Mouse (Mus musculus) embryonic facial prominence, embryonic 14.5 days (tissue): Measurements from ENCODE around the gene Cdca7l. TPM values are rescaled to one million over a fixed set of nuclear protein-coding genes. Genes with fewer than 3 reads are reported as not detected.

ENCODE experiments used
- ATAC-seq: fragments of 200-750 bp; cut with Nextera tagmentation; 2 replicates; pipeline ENCODE4 v1.8.0; 2017; ENCODE audit warnings: low read depth, moderate number of reproducible peaks, moderate TSS enrichment
- DNase-seq: peaks from one replicate; pipeline ENCODE4 v3.0.0-alpha.2; 2015; ENCODE audit warnings: low spot score
- H3K27ac ChIP-seq: fragments of 300-500 bp; sonication (generic); replicated peaks from 2 replicates; pipeline ENCODE4 v1.5.1; 2014; ENCODE audit warnings: low read depth, mild to moderate bottlenecking, low read length, moderate library complexity
- H3K27me3 ChIP-seq: fragments of 300-500 bp; sonication (generic); replicated peaks from 2 replicates; pipeline ENCODE4 v1.6.1; 2014; ENCODE audit warnings: low read length; ENCODE audit not compliant: control insufficient read depth, insufficient read depth
- H3K36me3 ChIP-seq: fragments of 300-500 bp; sonication (generic); 2 replicates; pipeline ENCODE4 v1.6.1; 2014; ENCODE audit warnings: low read length, mixed read lengths; ENCODE audit not compliant: control insufficient read depth, insufficient read depth
- H3K4me1 ChIP-seq: fragments of 300-500 bp; sonication (generic); 2 replicates; pipeline ENCODE4 v1.6.1; 2014; ENCODE audit warnings: antibody characterized with exemption, low read length; ENCODE audit not compliant: control insufficient read depth, insufficient read depth
- H3K4me2 ChIP-seq: fragments of 300-500 bp; sonication (generic); 2 replicates; pipeline ENCODE4 v1.6.1; 2014; ENCODE audit warnings: low read depth, mild to moderate bottlenecking, low read length, moderate library complexity, mixed read lengths
- H3K4me3 ChIP-seq: fragments of 300-500 bp; sonication (generic); 2 replicates; pipeline ENCODE4 v1.5.1; 2014; ENCODE audit warnings: low read depth, mild to moderate bottlenecking, low read length
- H3K9ac ChIP-seq: fragments of 300-500 bp; sonication (generic); 2 replicates; pipeline ENCODE4 v1.6.1; 2014; ENCODE audit warnings: low read depth, mild to moderate bottlenecking, low read length, moderate library complexity, mixed read lengths
- H3K9me3 ChIP-seq: fragments of 300-500 bp; sonication (generic); 2 replicates; pipeline ENCODE4 v1.6.1; 2016; ENCODE audit warnings: low read length; ENCODE audit not compliant: control insufficient read depth
- WGBS: fragments of 180-500 bp; shearing (Covaris S2); extraction: QIAGEN DNeasy Blood & Tissue Kit; methylation state at CpG from one replicate; pipeline ENCODE4 v1.1.7; 2014; 5-methylcytosine and 5-hydroxymethylcytosine counted together
- polyA plus RNA-seq: library from polyadenylated mRNA; unstranded; fragments of >200 nt; fragmentation: Nextera tagmentation; extraction: Ambion mirVana; gene quantifications from 2 replicates; pipeline ENCODE4 v1.2.1, GENCODE M21; 2014

Cdca7l gene
- polyA plus RNA-seq, 1 experiment from 2014 or later = 27.8 TPM

DNA sequence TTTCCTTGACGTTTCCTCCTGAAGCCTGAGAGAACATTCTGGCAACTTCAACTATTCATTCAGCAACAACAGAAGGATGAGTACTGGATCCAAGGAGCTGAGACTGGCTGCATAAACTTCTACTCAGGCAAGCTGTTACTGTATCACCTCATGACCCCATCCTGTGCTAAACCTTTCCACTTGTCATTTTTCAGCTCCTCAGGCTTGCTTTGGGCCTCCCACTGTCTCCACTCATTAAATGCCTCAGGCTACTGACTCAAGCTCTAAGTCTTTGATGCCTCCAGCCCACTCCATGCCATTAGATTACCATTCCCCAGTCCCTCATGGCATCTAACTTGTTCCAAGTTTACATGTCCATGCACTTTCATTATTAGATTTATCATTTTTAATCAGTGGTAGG lies 38.6 kb downstream of the Cdca7l start:
- Histone ChIP-seq H3K9ac (no peak overlapping the region), H3K4me3 (no peak overlapping the region), H3K27ac (no peak overlapping the region), H3K4me1 (0 out of 2 replicates have a peak, but pooled peaks cover 3% of the 10 kb centered on the region), H3K9me3 (no peaks in the 10 kb centered on the region), H3K36me3 (no peaks in the 10 kb centered on the region), H3K4me2 (peak overlapping the region; percentile 89; the same call in 1 of the 2 replicates), H3K27me3 (no peaks in the 10 kb centered on the region)
- DNase-seq (no peak), ATAC-seq (no peak)
- 66% methylated on average over 1 of the region's 1 CpGs for WGBS

DNA sequence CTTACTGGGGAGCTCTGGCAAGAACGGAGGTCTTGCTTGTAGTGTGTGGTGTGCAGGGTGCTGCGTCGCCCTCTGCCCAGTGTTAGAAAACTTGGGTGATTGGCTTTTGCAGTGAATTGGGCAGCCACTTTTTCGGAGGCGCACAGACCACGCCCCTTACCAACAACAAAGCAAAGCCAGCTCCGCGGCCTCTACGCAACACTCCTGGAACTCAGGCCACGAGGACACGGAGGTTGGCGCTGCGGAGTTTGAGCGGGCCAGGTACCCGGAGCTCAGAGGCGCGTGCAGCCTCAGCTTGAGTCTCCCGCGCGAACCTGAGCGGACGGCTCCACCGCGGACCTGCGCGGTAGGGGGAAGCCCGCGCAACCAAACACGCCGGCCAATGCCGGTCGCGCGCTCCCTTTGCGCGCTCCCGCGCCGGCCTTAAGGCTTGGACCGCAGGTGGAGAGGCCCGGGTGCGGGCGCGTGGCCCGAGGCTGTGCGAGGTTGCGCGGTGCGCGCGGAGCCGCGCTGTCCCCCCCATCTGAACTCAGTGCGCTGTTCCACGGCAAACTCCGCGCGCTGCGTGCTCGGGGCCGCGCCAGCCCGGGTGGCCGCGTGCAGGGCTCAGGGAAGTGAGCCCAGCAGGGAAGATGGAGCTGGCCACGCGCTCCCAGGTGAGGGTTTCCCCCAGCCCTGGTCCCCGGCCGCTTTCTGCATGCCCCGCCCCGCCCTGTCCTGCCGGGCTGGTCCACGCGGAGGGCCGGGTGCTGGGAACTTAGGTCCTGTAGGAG lies 39.4 kb downstream of the Cdca7l start:
- Histone ChIP-seq H3K9ac (peak overlapping the region; percentile 92), H3K4me1 (0 out of 2 replicates have a peak, but pooled peaks cover 3% of the 10 kb centered on the region), H3K4me2 (peak overlapping the region; percentile 89), H3K36me3 (no peaks in the 10 kb centered on the region), H3K4me3 (peak overlapping the region; percentile 70), H3K9me3 (no peaks in the 10 kb centered on the region), H3K27ac (peak overlapping the region; percentile 82), H3K27me3 (no peaks in the 10 kb centered on the region)
- ATAC-seq (peak; percentile 96), DNase-seq (peak; percentile 85)
- WGBS = under 1% methylated on average over 40 of the region's 75 CpGs

DNA sequence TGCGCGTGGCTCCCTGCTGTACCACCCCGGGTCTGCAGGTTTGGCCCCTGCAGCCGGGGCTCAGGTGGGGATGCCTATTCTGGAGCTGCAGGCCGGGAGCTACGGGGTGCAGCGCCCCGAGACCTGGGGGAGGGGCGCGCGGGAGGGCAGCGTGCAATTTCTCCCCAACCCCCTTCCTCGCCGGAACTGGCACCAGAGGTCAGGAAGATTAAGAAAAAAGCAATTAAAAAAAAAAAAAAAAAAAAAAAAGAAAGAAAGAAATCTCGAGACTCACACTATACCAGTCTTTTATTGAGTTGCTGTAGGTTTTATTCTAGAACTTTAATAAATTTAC lies 40.0 kb downstream of the Cdca7l start:
- WGBS = 0% methylated on average over 15 of the region's 15 CpGs
- peak overlapping the region; percentile 92 for H3K9ac ChIP-seq
- ATAC-seq (no peak), DNase-seq (no peak)
- H3K4me3 ChIP-seq = peak overlapping the region; percentile 70
- H3K27me3 ChIP-seq = no peaks in the 10 kb centered on the region
- H3K36me3 ChIP-seq = no peaks in the 10 kb centered on the region
- H3K9me3 ChIP-seq = no peaks in the 10 kb centered on the region
- H3K27ac ChIP-seq = no peak overlapping the region
- H3K4me1 ChIP-seq = 0 out of 2 replicates have a peak, but pooled peaks cover 3% of the 10 kb centered on the region
- peak overlapping the region; percentile 89 for H3K4me2 ChIP-seq

DNA sequence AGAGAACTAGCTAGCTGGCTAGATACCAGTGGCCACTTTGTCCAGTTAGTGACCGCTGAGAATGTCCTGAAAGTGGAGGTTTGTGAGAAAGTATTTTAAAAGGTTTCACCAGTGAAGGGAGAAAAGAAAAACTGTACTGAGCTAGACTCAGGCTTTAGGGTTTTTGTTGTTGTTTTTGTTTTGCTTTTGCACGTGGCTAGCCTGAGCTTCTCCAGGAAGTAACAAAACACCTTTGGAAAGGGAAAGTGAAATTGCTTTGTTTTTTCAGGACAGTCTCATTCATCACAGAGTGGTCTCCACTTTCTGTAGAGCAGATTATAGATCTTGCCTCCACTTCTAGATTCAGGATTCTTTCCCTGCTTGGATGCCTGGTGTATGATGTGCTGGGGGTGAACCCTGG lies 40.8 kb downstream of the Cdca7l start:
- WGBS = 17% methylated on average over 2 of the region's 2 CpGs
- Histone ChIP-seq H3K9ac (0 out of 2 replicates have a peak overlapping the region, but pooled peaks have one; percentile 36), H3K9me3 (no peaks in the 10 kb centered on the region), H3K4me3 (peak overlapping the region; percentile 70), H3K27ac (no peak overlapping the region), H3K27me3 (no peaks in the 10 kb centered on the region), H3K36me3 (no peaks in the 10 kb centered on the region), H3K4me1 (0 out of 2 replicates have a peak, but pooled peaks cover 3% of the 10 kb centered on the region), H3K4me2 (peak overlapping the region; percentile 89)
- DNase-seq = no peak
- no peak for ATAC-seq

DNA sequence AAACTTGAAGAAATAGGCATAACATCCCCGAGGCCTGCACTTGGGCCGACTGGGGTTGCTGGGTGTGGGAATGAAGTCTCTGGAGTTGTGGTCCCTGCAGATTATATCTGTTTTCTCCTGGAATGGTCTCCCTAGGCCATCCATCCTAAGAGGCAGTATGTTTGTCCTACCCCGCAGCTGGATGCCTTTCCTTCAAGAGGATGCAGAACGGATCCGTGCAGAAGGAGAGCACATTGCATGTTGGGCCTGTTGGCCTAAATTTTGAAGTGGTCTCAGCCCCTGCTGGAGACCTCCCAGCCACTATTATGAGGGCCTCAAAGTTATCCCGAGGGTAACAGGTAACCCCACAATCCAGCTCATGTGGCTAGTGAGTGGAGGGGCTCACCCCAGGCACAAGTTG lies 44.5 kb downstream of the Cdca7l start:
- DNase-seq = no peak
- no peak overlapping the region for H3K9ac ChIP-seq
- H3K4me3 ChIP-seq = no peak overlapping the region
- H3K36me3 ChIP-seq = no peaks in the 10 kb centered on the region
- no peak for ATAC-seq
- no peak overlapping the region for H3K27ac ChIP-seq
- H3K4me2 ChIP-seq = no peak overlapping the region
- no peaks in the 10 kb centered on the region for H3K27me3 ChIP-seq
- H3K9me3 ChIP-seq = no peaks in the 10 kb centered on the region
- 0 out of 2 replicates have a peak, but pooled peaks cover 3% of the 10 kb centered on the region for H3K4me1 ChIP-seq
- WGBS = 90% methylated on average over 6 of the region's 6 CpGs

DNA sequence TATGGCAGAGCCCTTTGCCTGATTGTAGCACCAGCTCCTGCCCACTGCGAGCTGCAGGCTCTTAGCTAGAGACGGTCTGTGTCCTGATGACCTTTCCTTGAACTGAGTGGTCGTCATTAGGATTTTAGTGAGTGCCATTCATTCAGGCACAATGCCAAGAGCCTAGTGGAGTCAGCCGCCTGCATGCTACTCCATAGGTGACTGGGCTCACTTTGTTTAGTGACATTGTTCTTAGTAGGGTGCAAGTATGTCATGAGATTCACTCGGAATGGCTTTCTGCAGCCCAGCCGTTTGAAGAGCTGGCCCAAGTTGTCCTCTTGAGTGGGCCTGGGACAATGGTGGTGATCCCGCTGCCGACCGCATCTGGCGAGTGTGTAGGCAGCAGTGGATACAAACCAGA lies 46.4 kb downstream of the Cdca7l start:
- Histone ChIP-seq H3K4me1 (no peaks in the 10 kb centered on the region), H3K9ac (no peak overlapping the region), H3K4me2 (no peak overlapping the region), H3K9me3 (no peaks in the 10 kb centered on the region), H3K36me3 (no peaks in the 10 kb centered on the region), H3K27ac (no peak overlapping the region), H3K4me3 (no peak overlapping the region), H3K27me3 (no peaks in the 10 kb centered on the region)
- ATAC-seq (no peak), DNase-seq (peak; percentile 21)
- WGBS = 66% methylated on average over 10 of the region's 10 CpGs

DNA sequence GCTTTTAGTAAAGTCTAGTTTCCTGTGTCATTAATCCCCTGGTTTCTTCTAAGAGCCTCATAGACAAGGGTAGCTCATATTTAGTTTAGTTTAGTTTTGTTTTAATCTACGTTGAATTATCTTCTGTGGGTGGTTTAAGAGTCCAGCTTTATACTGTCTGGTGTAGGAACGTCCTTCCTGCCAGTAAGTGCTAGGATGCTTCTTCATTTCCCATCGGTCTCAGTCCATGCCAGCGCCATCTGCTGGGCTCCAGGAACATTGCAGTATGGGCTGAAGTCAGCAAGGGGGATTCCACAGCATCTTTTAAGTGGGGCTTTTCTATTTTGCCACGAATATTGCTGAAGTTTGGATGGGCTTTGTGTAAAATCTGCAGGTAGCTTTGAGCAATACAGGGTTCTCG lies 49.2 kb downstream of the Cdca7l start:
- 0 out of 2 replicates have a peak, but pooled peaks have one; percentile 53 for ATAC-seq

DNA sequence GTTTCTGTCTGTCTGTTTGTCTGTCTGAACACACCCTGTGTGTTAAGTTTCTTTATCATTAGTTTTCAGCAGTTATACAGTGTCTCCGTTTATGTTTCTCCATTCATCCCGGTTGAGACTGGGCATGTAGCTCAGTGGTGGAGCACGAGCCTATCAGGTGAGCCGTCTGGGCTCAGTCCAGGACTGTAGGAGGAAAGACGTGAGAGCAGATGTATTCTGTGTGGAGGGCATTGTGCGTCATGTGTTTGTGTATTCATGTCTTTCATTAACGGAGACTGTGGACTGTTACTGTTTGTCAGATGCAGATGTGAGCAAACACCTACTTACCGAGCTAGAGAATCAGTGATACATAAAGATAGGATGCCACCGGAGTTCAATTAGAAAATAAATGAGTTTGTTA lies 52.9 kb downstream of the Cdca7l start:
- H3K4me2 ChIP-seq = no peak overlapping the region
- H3K9me3 ChIP-seq = no peaks in the 10 kb centered on the region
- no peaks in the 10 kb centered on the region for H3K27me3 ChIP-seq
- no peaks in the 10 kb centered on the region for H3K4me1 ChIP-seq
- no peak overlapping the region for H3K4me3 ChIP-seq
- no peaks in the 10 kb centered on the region for H3K36me3 ChIP-seq
- H3K9ac ChIP-seq = no peak overlapping the region
- DNase-seq = no peak
- no peak overlapping the region for H3K27ac ChIP-seq
- no peak for ATAC-seq
- WGBS = 70% methylated on average over 9 of the region's 9 CpGs

More for the DNA sequence above, 49.2 kb downstream of the Cdca7l start:
- no peaks in the 10 kb centered on the region for H3K36me3 ChIP-seq
- H3K4me1 ChIP-seq = no peaks in the 10 kb centered on the region
- no peak overlapping the region for H3K4me3 ChIP-seq
- no peaks in the 10 kb centered on the region for H3K9me3 ChIP-seq
- no peak overlapping the region for H3K27ac ChIP-seq
- H3K27me3 ChIP-seq = no peaks in the 10 kb centered on the region
- no peak overlapping the region for H3K9ac ChIP-seq
- WGBS = 27% methylated on average over 6 of the region's 6 CpGs
- H3K4me2 ChIP-seq = no peak overlapping the region
- peak; percentile 48 for DNase-seq

DNA sequence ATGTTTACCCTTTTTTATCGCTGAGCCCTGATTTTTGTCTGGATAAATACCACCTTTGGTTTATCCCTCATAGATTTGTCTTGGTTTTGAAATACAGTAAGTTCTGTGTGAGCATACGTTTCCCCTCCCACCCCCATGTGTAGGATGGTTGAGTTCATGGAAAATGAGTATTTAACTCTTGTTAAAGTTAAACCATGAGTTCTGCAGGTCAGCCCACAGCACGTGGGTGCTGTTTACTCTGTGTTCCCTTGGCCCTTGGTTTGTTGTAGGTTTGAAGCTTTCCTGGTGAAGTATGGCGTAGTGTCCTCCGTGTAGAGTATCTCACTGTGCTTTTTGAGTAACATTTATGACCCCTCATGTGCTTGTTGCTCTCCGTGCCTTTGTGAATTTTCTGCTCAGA lies 53.8 kb downstream of the Cdca7l start:
- H3K36me3 ChIP-seq = no peaks in the 10 kb centered on the region
- H3K27me3 ChIP-seq = no peaks in the 10 kb centered on the region
- H3K27ac ChIP-seq = no peak overlapping the region
- ATAC-seq (no peak), DNase-seq (no peak)
- 0 out of 2 replicates have a peak, but pooled peaks cover 2% of the 10 kb centered on the region for H3K4me1 ChIP-seq
- H3K4me2 ChIP-seq = no peak overlapping the region
- H3K9ac ChIP-seq = no peak overlapping the region
- H3K4me3 ChIP-seq = no peak overlapping the region
- 86% methylated on average over 6 of the region's 6 CpGs for WGBS
- no peaks in the 10 kb centered on the region for H3K9me3 ChIP-seq
